ENCODE assay signal across 21 mouse cellular contexts in genomic region chr3:133315647-133316046, GRCm38 (mm10).
"Had no signal": no experiment of that assay in that cellular context is flagged by ENCODE, and none has a peak within 500 bp of the region (broad histone marks: within the 10 kb centered on the region; RNA-seq: fewer than 3 reads in every experiment).

No protein-coding gene starts in this region.

- H3K4me2 ChIP-seq: lung, embryonic 14.5 days; midbrain, embryonic 12.5 days; neural tube, embryonic 12.5 days; stomach, embryonic 15.5 days had no signal

- H3K4me3 ChIP-seq: midbrain, embryonic 10.5 days; midbrain, embryonic 12.5 days; myocyte; neural tube, embryonic 12.5 days; stomach, embryonic 15.5 days had no signal

- DNase-seq: lung, adult 18-20 months; lung, embryonic 14.5 days; lung, postnatal 10 days; lung, postnatal 4 days; midbrain, embryonic 14.5 days; retina, postnatal 1 day; right cerebral cortex, adult 18-20 months; right cerebral cortex, postnatal 25 days; right cerebral cortex, postnatal 4 days; spleen, adult 18-20 months; thymus, adult 18-20 months; thymus, postnatal 14 days; thymus, postnatal 36 days had no signal

- H3K9ac ChIP-seq: liver, embryonic 14.5 days; lung, embryonic 14.5 days; midbrain, embryonic 12.5 days; neural tube, embryonic 12.5 days; stomach, embryonic 15.5 days had no signal

- H3K36me3 ChIP-seq: midbrain, embryonic 12.5 days; neural tube, embryonic 12.5 days; stomach, embryonic 15.5 days had no signal

- H3K27ac ChIP-seq: liver, embryonic 14.5 days; midbrain, embryonic 10.5 days; midbrain, embryonic 12.5 days; neural tube, embryonic 12.5 days; stomach, embryonic 15.5 days; stomach, postnatal 0 days had no signal

- ATAC-seq: midbrain, embryonic 16.5 days had no signal

- H3K9me3 ChIP-seq: midbrain, embryonic 10.5 days; midbrain, embryonic 12.5 days; neural tube, embryonic 12.5 days; stomach, embryonic 15.5 days had no signal

- H3K27me3 ChIP-seq: midbrain, embryonic 12.5 days; neural tube, embryonic 12.5 days; stomach, embryonic 15.5 days had no signal

- H3K4me1 ChIP-seq: stomach, embryonic 15.5 days had no signal
